Mouse (Mus musculus) brain, embryonic 14.5 days (tissue): ENCODE results near the gene Nudt21. TPM values are rescaled to one million over a fixed set of nuclear protein-coding genes. Genes with fewer than 3 reads are reported as not detected.
A peak's percentile ranks its signal among the peaks of the same experiment; 100 is the strongest.

Experiments
- DNase-seq: peaks from one replicate; pipeline ENCODE4 v3.0.0-alpha.2; 2011; ENCODE audit warnings: low read depth
- CTCF ChIP-seq: fragments of 200-500 bp; IDR thresholded peaks from 2 replicates; pipeline ENCODE4 v1.5.1; 2012; ENCODE audit warnings: inconsistent platforms, mild to moderate bottlenecking, moderate library complexity, borderline replicate concordance; ENCODE audit not compliant: insufficient read depth, insufficient read length; ENCODE audit errors: extremely low read depth
- POLR2A ChIP-seq: fragments of 200-500 bp; IDR thresholded peaks from 2 replicates; pipeline ENCODE4 v1.6.1; 2012; ENCODE audit warnings: mild to moderate bottlenecking, inconsistent platforms, borderline replicate concordance; ENCODE audit not compliant: poor library complexity, insufficient read depth, insufficient read length, severe bottlenecking; ENCODE audit errors: extremely low read depth
- polyA plus RNA-seq: library from polyadenylated mRNA; depleted of rRNA; stranded (reverse); fragments of >200 nt; gene quantifications from 2 replicates; pipeline ENCODE4 v1.2.3, GENCODE M21; 2012

Gene Nudt21
- polyA plus RNA-seq, 1 experiment: 70.7 TPM

DNA sequence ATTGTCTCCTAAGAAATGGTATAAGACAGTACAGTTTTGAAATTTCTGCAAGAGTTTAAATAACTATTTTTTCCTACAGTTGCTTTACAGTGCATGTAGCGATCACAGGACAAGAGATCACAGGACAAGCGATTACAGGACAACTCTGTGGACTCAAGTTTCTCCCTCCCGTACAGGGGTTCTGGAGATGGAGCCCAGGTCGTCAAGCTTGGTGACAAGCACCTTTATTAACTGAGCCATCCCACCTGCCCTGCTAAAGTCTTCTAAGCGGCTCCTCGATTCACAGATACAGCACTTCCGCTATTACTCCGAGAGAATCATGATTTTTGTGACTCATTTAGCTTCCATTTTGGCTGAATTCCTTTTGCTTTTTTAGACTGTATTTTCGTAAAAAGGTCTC, 7.1 kb downstream of the Nudt21 start:
- no peak for DNase-seq
- TF ChIP-seq POLR2A: no peak
- TF ChIP-seq CTCF: no peak

DNA sequence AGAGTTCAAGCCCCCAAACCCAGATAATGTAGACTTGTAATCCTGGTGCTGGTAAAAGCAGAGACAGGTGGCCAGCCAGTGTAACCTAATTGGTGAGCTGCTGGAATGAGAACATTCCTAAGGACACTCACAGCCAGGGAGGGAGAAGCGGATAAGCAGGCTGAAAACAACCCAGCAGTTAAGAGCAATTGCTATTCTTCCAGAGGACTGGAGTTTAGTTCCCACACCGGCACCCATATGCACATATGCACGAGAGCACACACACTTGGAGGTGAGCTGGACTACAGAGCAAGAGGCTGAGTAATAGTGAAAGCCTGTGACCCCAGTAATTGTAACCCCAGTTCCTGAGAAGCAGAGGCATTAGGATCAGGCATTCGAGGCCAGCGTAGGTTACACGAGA, 12.9 kb downstream of the Nudt21 start:
- DNase-seq: no peak
- TF ChIP-seq CTCF: no peak
- no peak for TF ChIP-seq POLR2A

DNA sequence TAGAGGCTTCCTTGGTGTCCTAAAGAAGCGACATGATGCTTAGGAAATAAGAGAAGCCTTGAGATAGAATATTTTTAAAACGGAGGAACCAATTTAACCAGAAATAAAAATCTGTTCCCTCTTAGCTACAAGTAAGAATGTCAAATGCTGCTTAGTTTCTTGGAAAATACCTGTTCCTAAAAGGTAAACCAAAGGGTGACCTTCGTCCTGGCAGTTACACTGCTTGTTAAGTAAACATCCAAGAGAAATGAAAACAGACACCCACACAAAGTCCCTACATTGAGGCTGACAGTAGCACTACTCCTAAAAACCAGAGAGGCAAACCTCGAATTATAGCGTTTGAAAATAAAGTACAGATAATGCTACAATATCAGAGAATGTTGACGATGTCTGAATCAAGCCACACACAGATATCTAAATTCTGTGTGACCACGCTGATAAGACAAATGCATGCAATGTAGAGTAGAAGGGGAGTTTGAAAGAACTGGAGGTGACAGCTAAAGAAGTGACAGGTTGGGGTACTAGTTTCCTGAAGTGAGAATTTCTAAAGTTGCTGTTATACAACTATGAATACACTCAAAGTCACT, 23.7 kb downstream of the Nudt21 start:
- no peak for DNase-seq
- TF ChIP-seq CTCF (no peak), POLR2A (no peak)

DNA sequence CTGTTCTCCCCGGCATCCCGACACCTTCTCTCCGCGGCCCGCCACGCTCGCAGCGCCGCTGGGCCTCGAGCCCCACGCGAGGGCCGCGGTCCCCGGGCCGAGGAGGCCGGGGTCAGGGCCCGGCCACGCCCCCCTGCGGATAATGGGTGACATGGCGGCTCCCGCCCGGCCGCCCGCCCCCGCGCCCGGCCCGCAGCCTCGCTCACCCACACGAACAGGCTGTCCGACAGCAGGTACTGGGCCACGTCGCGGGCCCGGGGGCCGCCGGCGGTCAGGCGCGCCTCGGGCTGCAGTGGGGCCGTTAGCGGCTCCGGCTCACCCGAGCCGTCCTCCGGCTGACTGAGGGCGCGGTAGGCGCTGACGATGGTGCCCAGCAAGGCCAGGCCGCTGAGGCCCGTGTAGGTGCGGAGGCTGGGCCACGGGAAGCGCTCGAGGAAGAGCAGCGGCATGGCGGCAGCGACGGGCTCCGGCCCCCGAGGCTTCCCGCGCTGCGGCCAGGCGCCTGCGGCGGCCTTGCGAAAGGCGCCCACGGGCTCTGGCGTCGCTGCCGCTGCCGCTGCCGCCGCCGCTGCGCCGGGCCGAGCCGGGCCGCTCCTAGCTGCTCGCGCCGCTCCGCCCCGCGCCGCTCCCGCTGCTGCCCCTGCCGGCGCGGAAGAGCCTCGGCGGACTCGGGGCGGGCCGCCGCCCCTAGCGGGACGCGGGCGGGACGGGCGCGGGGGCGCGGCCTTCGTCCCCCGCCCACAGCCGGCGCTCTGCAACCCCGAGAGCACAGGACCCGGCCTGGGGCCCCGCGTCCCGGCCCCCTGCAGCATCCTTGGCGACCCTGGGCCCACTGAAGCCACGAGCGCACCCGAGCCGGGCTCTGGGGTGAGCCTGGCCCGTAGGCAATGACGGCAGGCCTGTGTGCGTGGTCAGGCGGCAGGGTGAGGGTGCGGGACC, 24.5 kb downstream of the Nudt21 start, which contains the start of gene Amfr:
TSS of gene Amfr (minus strand) at position 830 of the 939 bp plus-strand sequence.
- TF ChIP-seq POLR2A (peak; percentile 69), CTCF (peak; percentile 23; the same call in 1 of the 2 replicates)
- peak; percentile 84 for DNase-seq

DNA sequence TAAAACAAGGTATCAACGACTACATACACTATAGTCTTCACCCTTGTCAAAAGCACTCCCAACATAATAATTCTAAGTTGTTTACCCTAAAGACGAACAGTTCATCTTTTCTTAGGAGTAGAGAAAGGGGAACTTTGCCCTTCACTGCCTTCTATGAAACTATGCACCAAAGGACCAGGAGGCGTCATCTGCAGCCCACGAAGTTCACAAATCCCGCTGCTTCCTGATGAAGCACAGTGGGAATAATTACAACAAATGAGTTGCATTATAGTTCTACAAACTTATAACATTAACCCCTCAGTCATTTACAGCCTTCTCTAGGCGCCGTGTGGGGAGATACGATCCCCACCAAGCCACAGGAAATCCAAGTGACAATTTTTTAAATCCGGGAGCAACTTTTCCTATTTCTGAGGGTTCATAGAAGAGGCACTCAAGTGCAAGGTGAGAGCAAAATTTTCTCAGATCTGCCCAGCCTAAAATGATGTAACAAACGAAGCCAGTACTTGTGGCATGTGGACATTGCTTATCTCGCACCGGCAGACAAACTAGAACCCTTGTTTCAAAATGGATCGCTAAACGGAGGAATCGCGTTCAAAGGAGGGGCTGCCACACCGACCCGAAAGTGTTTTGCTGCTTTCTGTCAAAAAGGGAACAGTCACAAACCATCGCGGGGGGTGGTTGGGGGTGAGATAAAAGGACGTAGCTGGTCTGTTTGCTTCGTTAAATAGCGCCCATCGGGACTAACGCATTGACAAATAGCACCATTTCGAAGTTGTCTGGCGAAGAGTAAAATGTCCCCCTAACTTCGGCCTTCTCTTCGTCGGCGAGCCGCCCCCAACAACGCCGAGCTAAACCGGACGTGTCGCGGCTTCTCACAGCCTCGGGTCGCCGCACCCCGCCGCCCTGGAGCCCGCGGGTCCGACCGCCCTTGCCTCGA, 25.5 kb downstream of the Nudt21 start:
- DNase-seq: peak; percentile 52
- TF ChIP-seq CTCF (no peak), POLR2A (no peak)

DNA sequence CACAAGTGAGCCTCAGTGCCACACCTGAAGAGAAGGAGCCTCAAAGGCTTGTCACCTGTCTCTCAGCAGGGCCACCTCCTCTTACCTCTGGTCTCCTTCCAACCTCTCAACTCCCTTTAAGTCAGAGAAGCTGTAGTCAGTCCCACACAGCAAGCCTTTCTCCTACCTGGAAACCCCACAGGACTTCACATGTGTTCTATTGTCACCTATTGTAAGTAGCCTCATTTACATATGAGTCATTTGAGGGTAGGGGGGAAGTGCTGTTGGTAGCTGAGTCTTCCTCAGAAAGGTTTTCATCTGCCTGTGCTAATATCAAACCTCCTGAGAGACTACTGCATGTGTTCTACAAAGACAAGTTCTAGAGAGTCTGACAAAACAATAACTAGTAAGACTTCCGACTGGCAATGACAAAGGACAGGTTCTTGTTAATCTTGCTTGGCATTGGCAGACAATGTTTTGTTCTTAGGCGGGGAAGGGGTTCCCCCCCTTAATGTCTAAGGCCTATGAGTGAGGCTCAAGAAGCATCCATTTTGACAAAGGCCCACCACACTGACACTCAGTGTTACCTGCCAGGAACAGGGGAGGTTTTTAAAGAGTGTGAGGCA, 26.6 kb downstream of the Nudt21 start:
- DNase-seq: no peak
- TF ChIP-seq CTCF (no peak), POLR2A (no peak)

DNA sequence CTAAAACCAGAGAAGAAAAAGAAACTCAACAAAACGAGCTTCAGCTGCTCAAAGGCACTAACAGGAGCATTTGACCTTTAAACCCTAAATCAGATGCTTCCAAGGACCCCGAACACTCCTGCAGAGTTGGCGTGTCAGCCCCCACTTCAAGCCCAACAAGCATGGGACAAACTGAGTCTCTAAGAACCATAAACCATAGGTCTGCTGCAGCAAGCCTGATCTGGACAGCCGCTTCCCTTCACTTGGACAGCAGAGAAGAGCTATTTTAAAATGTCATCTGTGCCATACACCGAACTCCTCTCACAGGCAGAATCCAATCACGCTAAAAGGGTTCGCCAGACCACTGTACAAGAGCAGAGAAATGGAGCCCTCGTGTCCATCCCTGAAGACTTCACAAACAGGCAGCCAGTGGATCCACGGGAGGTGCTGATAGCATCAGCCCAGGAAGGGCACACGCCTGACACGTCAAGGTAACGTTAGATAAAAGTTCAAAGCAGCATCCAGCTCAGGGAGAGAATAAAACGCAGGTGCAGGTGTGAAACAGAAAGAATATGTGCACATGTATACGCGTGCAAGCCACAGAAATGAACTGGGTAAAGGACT, 27.5 kb downstream of the Nudt21 start:
- no peak for DNase-seq

DNA sequence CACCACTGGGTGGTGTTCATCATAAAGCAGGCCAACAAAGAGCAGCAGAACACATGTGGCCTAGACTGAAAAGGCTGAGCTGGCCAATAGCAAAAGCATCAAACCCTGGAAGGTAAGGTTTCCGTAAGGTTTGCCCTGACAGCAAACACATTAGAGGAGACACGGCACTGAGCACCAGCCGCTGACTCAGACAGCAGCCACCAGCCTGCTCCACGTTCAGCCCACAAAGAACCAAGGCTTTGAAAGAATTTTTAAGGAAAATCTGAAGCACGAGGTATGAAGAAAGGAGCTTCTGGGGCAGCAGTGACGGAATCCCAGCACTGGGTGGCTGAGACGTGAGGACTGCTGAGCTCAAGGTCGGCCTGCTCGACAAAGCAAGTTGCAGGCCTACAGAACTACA, 32.7 kb downstream of the Nudt21 start:
- no peak for DNase-seq
- TF ChIP-seq POLR2A: no peak
- no peak for TF ChIP-seq CTCF

More for the DNA sequence above, 27.5 kb downstream of the Nudt21 start:
- TF ChIP-seq CTCF (no peak), POLR2A (no peak)

DNA sequence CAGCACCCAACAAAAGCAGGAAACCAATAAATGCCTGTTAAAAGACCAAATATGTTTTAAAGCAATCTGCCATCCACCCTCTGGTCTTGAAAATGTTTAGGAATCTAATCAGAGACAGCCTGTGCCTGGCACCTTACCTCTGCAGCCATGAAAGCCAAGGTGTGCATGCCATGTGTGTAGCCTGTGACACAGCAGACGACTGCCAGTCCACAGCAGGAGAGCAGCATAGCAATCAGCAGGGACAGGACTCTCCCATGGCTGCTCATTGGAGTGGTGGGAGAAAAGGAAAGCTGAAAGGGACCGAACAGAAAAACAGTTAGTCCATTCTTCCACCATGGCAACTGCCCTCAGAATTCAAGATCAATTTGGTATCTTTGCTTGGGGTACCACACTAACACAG, 37.9 kb downstream of the Nudt21 start:
- DNase-seq: no peak
- TF ChIP-seq CTCF: no peak
- no peak for TF ChIP-seq POLR2A

DNA sequence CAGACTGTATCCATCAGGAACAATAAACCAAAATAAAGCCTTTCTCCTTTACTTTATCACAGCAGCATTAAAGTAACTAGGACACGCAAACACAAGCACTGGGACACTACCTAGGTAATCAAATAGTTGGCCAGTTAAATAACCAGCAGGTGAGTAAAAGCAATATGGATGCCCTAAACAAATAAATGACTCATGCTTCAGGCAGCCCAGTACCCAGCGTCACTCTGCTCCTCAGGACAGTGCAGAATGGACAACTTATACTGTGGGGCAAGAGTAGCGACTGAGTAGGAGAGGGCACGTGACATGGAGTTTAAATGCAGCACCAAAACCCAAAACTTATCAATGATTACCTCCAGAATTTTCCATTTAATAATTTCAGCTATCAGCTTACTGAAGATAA, 47.1 kb downstream of the Nudt21 start:
- no peak for DNase-seq
- no peak for TF ChIP-seq CTCF
- TF ChIP-seq POLR2A: no peak
